In genomic region chr10:80774549-80774948, GRCm38 (mm10) we compare ENCODE assay signal across 8 mouse cellular contexts. TPM values are rescaled to one million over a fixed set of nuclear protein-coding genes. Genes with fewer than 3 reads are reported as not detected.
DNase-seq lines count a peak whose midpoint lies in the region; ATAC-seq and TF ChIP-seq lines count a peak whose summit lies in the region.

No protein-coding gene starts in this region.

- no peak overlapping the region for H3K4me2 ChIP-seq in kidney, embryonic 15.5 days
- H3K4me2 ChIP-seq in limb, embryonic 15.5 days: no peak overlapping the region
- no peak overlapping the region for H3K4me2 ChIP-seq in midbrain, postnatal 0 days (ENCODE audit: low read depth, low read length, poor library complexity, severe bottlenecking)

- H3K27me3 ChIP-seq in heart, embryonic 10.5 days (ENCODE audit: insufficient read depth, poor library complexity, severe bottlenecking): no peaks in the 10 kb centered on the region
- H3K27me3 ChIP-seq in kidney, embryonic 15.5 days: no peaks in the 10 kb centered on the region
- H3K27me3 ChIP-seq in limb, embryonic 15.5 days: no peaks in the 10 kb centered on the region
- H3K27me3 ChIP-seq in midbrain, postnatal 0 days (ENCODE audit: insufficient read depth, low read length): no peaks in the 10 kb centered on the region

- peak overlapping the region; percentile 50 for H3K27ac ChIP-seq in bone marrow macrophage, adult 2 months (ENCODE audit: insufficient read depth, low read depth, low read length)
- H3K27ac ChIP-seq in embryonic fibroblast, embryonic 13.5 days (ENCODE audit: insufficient read depth, low read length): peak overlapping the region; percentile 48
- peak overlapping the region; percentile 86 for H3K27ac ChIP-seq in heart, embryonic 10.5 days
- peak overlapping the region; percentile 39; the same call in 1 of the 2 replicates for H3K27ac ChIP-seq in kidney, embryonic 15.5 days
- peak overlapping the region; percentile 82 for H3K27ac ChIP-seq in limb, embryonic 15.5 days
- peak overlapping the region; percentile 70 for H3K27ac ChIP-seq in midbrain, postnatal 0 days (ENCODE audit: low read depth, low read length)

- peaks cover 36% of the 10 kb centered on the region for H3K4me1 ChIP-seq in bone marrow macrophage, adult 2 months (ENCODE audit: control insufficient read depth, insufficient read depth, low read length)
- H3K4me1 ChIP-seq in embryonic fibroblast, embryonic 13.5 days (ENCODE audit: control insufficient read depth, insufficient read depth, low read length): peaks cover 33% of the 10 kb centered on the region
- H3K4me1 ChIP-seq in heart, embryonic 10.5 days: peaks cover 41% of the 10 kb centered on the region
- no peaks in the 10 kb centered on the region for H3K4me1 ChIP-seq in kidney, embryonic 15.5 days
- H3K4me1 ChIP-seq in limb, embryonic 15.5 days: peaks cover 24% of the 10 kb centered on the region
- no peaks in the 10 kb centered on the region for H3K4me1 ChIP-seq in midbrain, postnatal 0 days (ENCODE audit: insufficient read depth, low read length)

- no peak for ATAC-seq in kidney, embryonic 15.5 days (replicated peaks; ENCODE audit: low FRiP score)
- peak; percentile 57 for ATAC-seq in limb, embryonic 15.5 days (ENCODE audit: insufficient number of reproducible peaks, low FRiP score, low TSS enrichment, low read depth)
- ATAC-seq in midbrain, postnatal 0 days (ENCODE audit: low FRiP score): peak; percentile 59

- WGBS in heart, embryonic 10.5 days: 7% methylated on average over 2 of the region's 2 CpGs
- 79% methylated on average over 2 of the region's 2 CpGs for WGBS in kidney, embryonic 15.5 days
- 19% methylated on average over 2 of the region's 2 CpGs for WGBS in limb, embryonic 15.5 days
- WGBS in midbrain, postnatal 0 days: 67% methylated on average over 2 of the region's 2 CpGs

- TF ChIP-seq POLR2A in bone marrow macrophage, adult 2 months (IDR thresholded peaks at IDR 0.05; ENCODE audit: borderline replicate concordance, low read depth, low read length): no peak
- no peak for TF ChIP-seq POLR2A in embryonic fibroblast, embryonic 13.5 days (IDR thresholded peaks at IDR 0.05; ENCODE audit: low read depth, low read length)

- peaks cover 95% of the 10 kb centered on the region for H3K36me3 ChIP-seq in heart, embryonic 10.5 days
- peaks cover 100% of the 10 kb centered on the region for H3K36me3 ChIP-seq in kidney, embryonic 15.5 days
- peaks cover 95% of the 10 kb centered on the region for H3K36me3 ChIP-seq in limb, embryonic 15.5 days
- peaks cover 77% of the 10 kb centered on the region for H3K36me3 ChIP-seq in midbrain, postnatal 0 days (ENCODE audit: insufficient read depth, low read length)

- no peaks in the 10 kb centered on the region for H3K9me3 ChIP-seq in heart, embryonic 10.5 days
- H3K9me3 ChIP-seq in kidney, embryonic 15.5 days (replicated peaks): no peaks in the 10 kb centered on the region
- H3K9me3 ChIP-seq in limb, embryonic 15.5 days: no peaks in the 10 kb centered on the region
- no peaks in the 10 kb centered on the region for H3K9me3 ChIP-seq in midbrain, postnatal 0 days (ENCODE audit: low read length)

- DNase-seq in B cell, adult 2 months: peak; percentile 77
- peak; percentile 96 for DNase-seq in heart, embryonic 10.5 days (ENCODE audit: low spot score)
- DNase-seq in midbrain, postnatal 0 days (ENCODE audit: low spot score): peak; percentile 90
- peak; percentile 37 to 68 for DNase-seq in spleen, postnatal 14 days (ENCODE audit: low spot score in 2 of 2)

- no peak overlapping the region for H3K9ac ChIP-seq in kidney, embryonic 15.5 days
- no peak overlapping the region for H3K9ac ChIP-seq in limb, embryonic 15.5 days
- no peak overlapping the region; the same call in 1 of the 2 replicates for H3K9ac ChIP-seq in midbrain, postnatal 0 days (replicated peaks; ENCODE audit: low read length, poor library complexity, severe bottlenecking)

- TF ChIP-seq CTCF in bone marrow macrophage, adult 2 months (IDR thresholded peaks at IDR 0.05; ENCODE audit: low read depth, low read length): peak; percentile 81
- peak; percentile 95 for TF ChIP-seq CTCF in embryonic fibroblast, embryonic 13.5 days (IDR thresholded peaks at IDR 0.05; ENCODE audit: borderline replicate concordance, insufficient read depth, low read length)
- TF ChIP-seq CTCF in midbrain, postnatal 0 days (IDR thresholded peaks at IDR 0.05): peak; percentile 90

- no peak overlapping the region for H3K4me3 ChIP-seq in bone marrow macrophage, adult 2 months (ENCODE audit: insufficient read depth, low read length)
- no peak overlapping the region for H3K4me3 ChIP-seq in embryonic fibroblast, embryonic 13.5 days (ENCODE audit: insufficient read depth, low read length)
- H3K4me3 ChIP-seq in heart, embryonic 10.5 days: peak overlapping the region; percentile 20; the same call in 1 of the 2 replicates
- H3K4me3 ChIP-seq in kidney, embryonic 15.5 days (replicated peaks): no peak overlapping the region
- H3K4me3 ChIP-seq in limb, embryonic 15.5 days: no peak overlapping the region
- H3K4me3 ChIP-seq in midbrain, postnatal 0 days (ENCODE audit: low read depth, low read length): no peak overlapping the region

RNA-seq across cellular contexts. Expression of gene Dot1l, which starts 19.5 kb away (rescaled TPM):
- polyA plus RNA-seq in bone marrow macrophage, adult 2 months (2012; ENCODE audit: insufficient read depth, insufficient read length, missing spikeins): 20.9 and 22.1 TPM in 2 replicates
- 22.3 and 22.4 TPM in 2 replicates for polyA plus RNA-seq in embryonic fibroblast, embryonic 13.5 days (2011; ENCODE audit: insufficient read length, low read depth, missing spikeins)
- polyA plus RNA-seq in heart, embryonic 10.5 days (2016; fragmentation: Nextera tagmentation; extraction: Ambion mirVana): 25.6 and 26.1 TPM in 2 replicates
- 17.3 and 21.8 TPM in 2 replicates for polyA plus RNA-seq in kidney, embryonic 15.5 days (2015; fragmentation: Nextera tagmentation; extraction: Ambion mirVana)
- 14.2 and 15.3 TPM in 2 replicates for polyA plus RNA-seq in limb, embryonic 15.5 days (2015; fragmentation: Nextera tagmentation; extraction: Ambion mirVana)
- total RNA-seq in midbrain, postnatal 0 days (2014; rRNA removed): 23.8 and 34.4 TPM in 2 replicates
- 9.9 and 13.4 TPM in 2 replicates for polyA plus RNA-seq in midbrain, postnatal 0 days (2015; fragmentation: Nextera tagmentation; extraction: Ambion mirVana)

RNA-seq across cellular contexts. Expression of gene Sf3a2, which starts 23.4 kb away (rescaled TPM):
- polyA plus RNA-seq in bone marrow macrophage, adult 2 months (2012; ENCODE audit: insufficient read depth, insufficient read length, missing spikeins): 38.5 and 51.4 TPM in 2 replicates
- polyA plus RNA-seq in embryonic fibroblast, embryonic 13.5 days (2011; ENCODE audit: insufficient read length, low read depth, missing spikeins): 48.0 and 49.3 TPM in 2 replicates
- polyA plus RNA-seq in heart, embryonic 10.5 days (2016; fragmentation: Nextera tagmentation; extraction: Ambion mirVana): 70.6 and 84.1 TPM in 2 replicates
- polyA plus RNA-seq in kidney, embryonic 15.5 days (2015; fragmentation: Nextera tagmentation; extraction: Ambion mirVana): 78.2 and 92.6 TPM in 2 replicates
- polyA plus RNA-seq in limb, embryonic 15.5 days (2015; fragmentation: Nextera tagmentation; extraction: Ambion mirVana): 59.0 and 71.7 TPM in 2 replicates
- total RNA-seq in midbrain, postnatal 0 days (2014; rRNA removed): 18.3 and 34.2 TPM in 2 replicates
- 61.5 and 64.3 TPM in 2 replicates for polyA plus RNA-seq in midbrain, postnatal 0 days (2015; fragmentation: Nextera tagmentation; extraction: Ambion mirVana)

RNA-seq across cellular contexts. Expression of gene Plekhj1, which starts 23.9 kb away (rescaled TPM):
- polyA plus RNA-seq in bone marrow macrophage, adult 2 months (2012; ENCODE audit: insufficient read depth, insufficient read length, missing spikeins): 117 and 122 TPM in 2 replicates
- 59.1 and 59.9 TPM in 2 replicates for polyA plus RNA-seq in embryonic fibroblast, embryonic 13.5 days (2011; ENCODE audit: insufficient read length, low read depth, missing spikeins)
- 116 and 151 TPM in 2 replicates for polyA plus RNA-seq in heart, embryonic 10.5 days (2016; fragmentation: Nextera tagmentation; extraction: Ambion mirVana)
- 126 and 130 TPM in 2 replicates for polyA plus RNA-seq in kidney, embryonic 15.5 days (2015; fragmentation: Nextera tagmentation; extraction: Ambion mirVana)
- polyA plus RNA-seq in limb, embryonic 15.5 days (2015; fragmentation: Nextera tagmentation; extraction: Ambion mirVana): 119 and 124 TPM in 2 replicates
- total RNA-seq in midbrain, postnatal 0 days (2014; rRNA removed): 68.0 and 88.1 TPM in 2 replicates
- 94.1 and 103 TPM in 2 replicates for polyA plus RNA-seq in midbrain, postnatal 0 days (2015; fragmentation: Nextera tagmentation; extraction: Ambion mirVana)

RNA-seq across cellular contexts. Expression of gene Amh, which starts 30.5 kb away (rescaled TPM):
- not detected in 2 replicates for polyA plus RNA-seq in bone marrow macrophage, adult 2 months (2012; ENCODE audit: insufficient read depth, insufficient read length, missing spikeins)
- polyA plus RNA-seq in embryonic fibroblast, embryonic 13.5 days (2011; ENCODE audit: insufficient read length, low read depth, missing spikeins): not detected in 2 replicates
- polyA plus RNA-seq in heart, embryonic 10.5 days (2016; fragmentation: Nextera tagmentation; extraction: Ambion mirVana): not detected in 2 replicates
- 0.09 TPM in 1 of 2 replicates, not detected in the other for polyA plus RNA-seq in kidney, embryonic 15.5 days (2015; fragmentation: Nextera tagmentation; extraction: Ambion mirVana)
- polyA plus RNA-seq in limb, embryonic 15.5 days (2015; fragmentation: Nextera tagmentation; extraction: Ambion mirVana): not detected in 2 replicates
- total RNA-seq in midbrain, postnatal 0 days (2014; rRNA removed): 0.82 and 2.9 TPM in 2 replicates
- polyA plus RNA-seq in midbrain, postnatal 0 days (2015; fragmentation: Nextera tagmentation; extraction: Ambion mirVana): not detected in 2 replicates

RNA-seq across cellular contexts. Expression of gene Ap3d1, which starts 32.5 kb away (rescaled TPM):
- 121 and 129 TPM in 2 replicates for polyA plus RNA-seq in bone marrow macrophage, adult 2 months (2012; ENCODE audit: insufficient read depth, insufficient read length, missing spikeins)
- polyA plus RNA-seq in embryonic fibroblast, embryonic 13.5 days (2011; ENCODE audit: insufficient read length, low read depth, missing spikeins): 116 and 155 TPM in 2 replicates
- 53.1 and 60.4 TPM in 2 replicates for polyA plus RNA-seq in heart, embryonic 10.5 days (2016; fragmentation: Nextera tagmentation; extraction: Ambion mirVana)
- polyA plus RNA-seq in kidney, embryonic 15.5 days (2015; fragmentation: Nextera tagmentation; extraction: Ambion mirVana): 68.1 and 70.9 TPM in 2 replicates
- polyA plus RNA-seq in limb, embryonic 15.5 days (2015; fragmentation: Nextera tagmentation; extraction: Ambion mirVana): 72.3 and 75.0 TPM in 2 replicates
- total RNA-seq in midbrain, postnatal 0 days (2014; rRNA removed): 182 and 183 TPM in 2 replicates
- polyA plus RNA-seq in midbrain, postnatal 0 days (2015; fragmentation: Nextera tagmentation; extraction: Ambion mirVana): 95.4 and 105 TPM in 2 replicates
